Mouse (Mus musculus): Measurements from ENCODE around the gene Ccdc82.

Gene Ccdc82

DNA sequence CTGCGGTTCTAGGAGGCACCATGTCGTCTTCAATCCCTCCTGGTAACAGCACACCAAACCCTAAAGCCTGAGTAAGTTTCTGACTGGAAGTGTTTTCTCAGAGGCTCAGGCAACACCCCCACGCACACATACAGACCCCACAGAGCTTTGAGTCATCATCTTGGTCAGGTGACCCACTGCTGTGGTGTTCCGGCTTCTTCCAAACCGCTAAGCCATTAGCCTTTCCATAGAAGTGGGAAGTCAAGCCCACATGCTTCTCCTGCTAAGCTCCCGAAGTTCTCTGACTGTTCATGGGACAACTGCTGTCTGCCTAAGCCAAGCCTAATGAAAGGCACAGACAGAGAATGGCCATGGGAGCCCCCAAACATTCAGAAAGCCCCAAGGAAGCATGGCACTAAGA, 52.4 kb downstream of the Ccdc82 start:
- DNase-seq (ENCODE audit: low spot score) = no peak

DNA sequence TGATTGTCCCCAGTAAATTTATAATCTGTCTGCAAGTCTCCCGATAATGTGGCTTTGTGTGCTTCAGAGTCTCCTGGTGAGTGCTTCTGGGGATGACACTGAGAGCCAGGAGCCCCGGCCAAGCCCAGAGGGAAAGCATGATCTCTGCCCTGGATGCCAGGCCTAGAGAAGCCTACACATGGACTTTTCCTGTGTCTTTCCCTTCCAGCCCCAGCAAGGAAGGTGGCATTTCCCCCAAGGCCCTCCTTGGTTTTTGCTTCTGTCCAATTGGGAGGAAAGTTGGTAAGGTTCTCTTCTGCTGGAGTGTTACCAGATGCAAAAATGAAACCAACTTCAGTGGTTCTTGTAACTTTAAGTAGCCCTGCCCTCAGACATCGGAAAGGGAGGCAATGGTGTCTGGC, 53.3 kb downstream of the Ccdc82 start:
- DNase-seq (ENCODE audit: low spot score) = no peak

DNA sequence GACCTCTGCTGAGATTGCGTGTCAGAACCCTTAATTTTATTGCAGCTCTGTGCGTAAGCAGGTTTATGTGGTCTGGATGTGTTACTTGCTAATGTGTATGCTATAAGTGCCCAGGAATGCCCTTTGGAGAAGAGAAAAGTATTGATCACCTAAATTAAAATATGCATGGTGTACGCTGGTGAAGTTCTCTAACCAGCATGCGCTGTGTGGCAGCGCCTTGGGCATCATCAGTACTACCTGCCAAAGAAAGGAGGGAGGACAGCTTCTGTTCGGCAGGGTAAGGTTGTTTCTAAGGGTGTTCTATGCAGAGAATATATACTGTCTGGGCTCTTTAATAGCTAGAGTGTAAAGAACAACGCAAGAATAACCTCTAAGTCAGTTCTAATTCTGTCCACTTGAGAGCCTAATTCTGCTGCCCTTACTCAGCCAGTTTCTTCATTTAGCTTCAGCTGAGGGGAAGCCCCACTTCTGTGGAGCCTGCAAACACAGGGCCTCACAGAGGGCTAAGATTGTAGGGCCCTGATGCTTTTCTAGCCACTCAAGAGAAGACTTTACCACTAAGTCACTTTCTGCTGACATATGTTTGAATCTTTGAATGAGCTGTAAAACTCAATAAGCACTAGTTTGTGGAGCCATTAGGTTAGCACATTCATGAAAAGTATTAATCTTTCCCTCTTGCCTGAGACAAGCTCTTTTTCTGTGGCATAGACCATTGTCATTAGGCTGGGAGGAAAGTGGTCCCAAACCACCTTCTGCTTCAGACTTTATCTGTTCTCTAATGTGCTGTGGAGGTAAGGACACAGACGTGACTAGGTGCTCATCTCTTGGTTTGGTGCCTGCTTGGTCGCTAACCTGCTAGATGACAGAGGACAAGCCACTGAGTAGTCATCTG, 54.4 kb downstream of the Ccdc82 start:
- no peak for DNase-seq (ENCODE audit: low spot score)

DNA sequence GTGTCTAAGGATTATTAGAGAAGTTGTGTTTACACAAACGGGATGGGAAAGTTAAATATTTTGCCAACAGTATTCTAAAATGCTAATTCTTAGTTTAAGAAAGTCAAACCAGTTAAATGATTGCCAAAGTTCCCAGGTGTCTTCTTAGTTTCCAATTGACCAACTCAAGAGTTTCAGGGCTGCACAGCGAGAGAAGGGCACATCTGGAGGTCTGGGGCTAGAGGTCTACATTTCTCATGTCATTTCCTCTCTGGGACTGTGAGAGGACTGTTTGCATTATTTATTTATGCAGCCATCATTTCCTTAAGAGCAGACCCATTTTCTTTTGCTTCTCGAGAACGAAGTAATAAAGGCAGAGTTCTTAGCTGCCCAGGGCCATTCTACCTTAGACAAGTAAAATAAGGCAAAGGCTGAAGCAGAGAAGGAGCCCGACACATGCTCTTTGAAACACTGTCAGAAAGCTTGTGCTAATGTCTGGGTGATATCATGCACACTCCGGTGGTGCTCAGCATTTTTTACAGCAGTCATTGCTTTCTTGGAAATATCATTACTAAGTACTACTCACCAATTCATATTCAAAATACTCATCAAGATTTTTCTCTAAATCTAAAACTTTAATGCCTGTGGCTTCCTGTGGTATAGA, 55.5 kb downstream of the Ccdc82 start:
- DNase-seq (ENCODE audit: low spot score) = no peak

DNA sequence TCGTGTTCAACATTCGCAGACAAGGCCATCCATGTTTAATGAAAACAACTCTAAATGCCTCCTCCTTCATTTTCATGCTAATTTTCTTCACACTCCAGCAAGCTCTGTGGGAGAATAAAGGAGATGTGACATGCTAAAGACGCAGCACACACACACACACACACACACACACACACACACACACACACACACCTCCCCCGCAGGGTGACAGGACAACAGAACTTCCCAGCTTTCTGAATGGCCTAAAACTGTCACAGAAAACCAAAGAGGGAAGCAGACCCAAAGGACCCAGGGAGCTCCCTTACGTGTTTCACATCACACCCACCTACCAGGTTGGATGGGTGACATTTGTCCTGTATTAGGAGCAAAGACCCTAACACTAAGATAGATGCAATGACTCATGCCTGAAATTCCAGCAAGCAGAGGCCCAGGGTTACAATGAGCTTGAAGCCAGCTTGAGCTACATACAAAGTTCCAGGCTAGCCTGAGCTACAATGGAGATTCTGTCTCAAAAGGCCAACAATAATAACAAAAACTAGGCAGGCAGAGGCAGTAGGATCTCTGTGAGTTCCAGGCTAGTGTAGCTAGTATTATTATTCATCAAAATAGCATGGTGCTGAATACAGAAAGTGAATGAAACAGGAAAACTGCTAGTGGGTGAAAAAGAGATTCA, 56.5 kb downstream of the Ccdc82 start:
- DNase-seq (ENCODE audit: low spot score) = no peak

DNA sequence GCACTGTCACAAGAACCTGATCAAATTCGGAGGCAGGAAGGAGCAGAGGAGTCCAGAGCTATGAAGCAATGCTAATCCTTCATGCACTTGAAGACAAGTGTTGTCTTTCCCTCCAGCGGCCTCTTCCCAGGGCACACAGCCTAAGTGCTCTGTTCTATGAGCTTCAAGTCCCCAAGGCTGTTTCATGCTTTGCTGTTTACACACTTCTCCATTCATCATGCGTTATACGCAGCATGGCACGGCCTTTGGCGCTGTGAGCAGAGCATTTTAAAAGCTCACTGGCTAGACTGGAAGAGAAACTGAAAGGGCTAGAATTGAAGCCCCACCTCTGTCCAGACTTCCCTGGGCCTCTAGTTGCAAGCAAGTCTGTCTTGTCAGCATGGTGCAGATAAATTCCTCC, 57.2 kb downstream of the Ccdc82 start:
- no peak for DNase-seq (ENCODE audit: low spot score)

DNA sequence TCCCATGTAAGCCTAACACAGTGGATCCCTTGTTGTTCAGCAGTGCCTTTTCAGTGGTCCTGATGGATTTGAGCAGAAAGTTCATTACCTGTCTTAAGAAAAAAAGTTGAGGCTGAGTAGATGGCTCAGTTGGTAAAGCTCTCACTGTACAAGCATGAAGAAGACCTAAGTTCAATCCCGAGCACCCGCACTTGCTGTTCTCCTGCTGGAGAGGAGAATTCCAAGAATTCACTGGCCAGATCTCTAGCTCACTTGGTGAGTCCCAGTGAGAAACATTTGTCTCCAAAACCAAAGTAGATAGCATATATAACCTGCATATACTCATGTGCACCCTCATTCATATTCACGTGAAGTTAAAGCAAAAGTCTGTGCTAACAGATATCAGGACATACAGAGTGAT, 59.7 kb downstream of the Ccdc82 start:
- DNase-seq (ENCODE audit: low spot score) = no peak

DNA sequence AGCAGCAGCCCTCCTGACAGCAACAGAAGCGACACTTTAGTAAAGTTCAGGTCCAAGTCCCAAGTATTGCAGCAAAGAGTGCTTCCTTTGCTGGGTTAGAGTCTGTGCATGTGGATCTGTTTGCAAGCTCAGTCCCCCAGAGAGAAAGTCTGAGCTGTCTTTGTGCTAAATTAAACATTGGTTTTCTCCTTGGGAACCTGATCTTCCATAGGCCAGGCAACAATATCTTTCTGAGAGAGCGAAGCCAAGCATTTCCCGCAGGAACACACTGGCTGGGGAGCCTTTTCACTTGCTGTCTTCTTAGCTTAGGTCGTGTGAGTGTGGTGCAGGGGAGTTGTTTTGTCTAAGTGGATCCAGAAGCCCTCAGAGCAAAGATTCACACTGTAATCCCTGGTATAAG, 60.5 kb downstream of the Ccdc82 start:
- DNase-seq (ENCODE audit: low spot score) = no peak

DNA sequence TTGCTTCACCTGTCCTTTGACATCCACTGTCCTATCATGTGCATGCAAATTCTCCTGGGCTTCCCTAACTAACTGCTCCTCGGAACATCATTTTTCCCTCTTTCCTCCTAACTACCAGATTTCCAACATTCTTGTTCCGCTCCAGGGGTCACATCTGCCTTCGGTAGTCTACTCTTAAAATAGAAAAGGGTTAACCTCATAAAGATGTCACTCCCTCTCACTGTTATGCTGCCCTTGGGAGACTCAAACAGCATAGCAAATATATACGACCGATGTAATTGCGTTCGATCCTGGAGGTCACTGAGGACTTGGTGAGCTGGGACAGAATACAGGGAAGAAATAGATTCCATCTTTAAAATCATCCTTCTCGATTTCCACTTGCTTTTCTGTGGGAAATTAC, 62.0 kb downstream of the Ccdc82 start:
- no peak for DNase-seq (ENCODE audit: low spot score)

DNA sequence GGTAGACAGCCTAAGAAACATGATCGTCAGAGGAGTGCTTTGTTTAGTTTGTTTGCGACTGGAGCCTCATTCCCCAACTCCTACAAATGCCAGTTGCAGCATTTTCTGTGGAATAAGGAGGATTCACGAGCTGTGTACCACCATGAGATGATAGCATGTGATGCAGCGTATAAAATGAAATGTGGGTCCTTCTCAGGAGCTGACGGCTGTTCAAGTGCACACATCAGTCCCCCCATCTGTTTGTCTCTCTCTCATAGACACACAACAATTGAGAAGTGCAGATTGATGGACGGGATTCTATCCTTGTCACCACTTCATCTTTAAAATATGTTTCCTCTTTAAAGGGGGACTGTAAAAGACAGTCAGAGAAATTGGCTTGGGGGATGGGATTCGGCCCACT, 63.1 kb downstream of the Ccdc82 start:
- DNase-seq (ENCODE audit: low spot score) = no peak

DNA sequence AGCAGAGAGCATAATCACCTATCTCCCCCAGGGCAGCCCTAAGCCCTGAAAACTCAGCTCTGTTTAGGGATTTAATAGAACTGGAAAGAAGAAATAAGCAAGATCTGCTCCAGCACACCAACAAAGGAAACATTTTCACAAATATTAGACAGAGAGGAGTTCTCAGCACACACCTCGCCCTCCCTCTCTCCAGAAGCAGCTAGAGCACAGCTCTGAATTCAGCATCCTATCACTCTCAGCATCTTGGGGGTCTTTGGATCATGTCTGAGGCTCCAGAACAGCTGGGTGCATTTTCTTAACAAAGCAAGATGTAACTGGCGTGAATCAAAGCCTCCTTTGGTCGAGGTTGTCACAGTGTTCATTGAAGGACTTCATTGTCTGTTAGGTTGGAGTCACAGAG, 63.5 kb downstream of the Ccdc82 start:
- DNase-seq (ENCODE audit: low spot score) = no peak

DNA sequence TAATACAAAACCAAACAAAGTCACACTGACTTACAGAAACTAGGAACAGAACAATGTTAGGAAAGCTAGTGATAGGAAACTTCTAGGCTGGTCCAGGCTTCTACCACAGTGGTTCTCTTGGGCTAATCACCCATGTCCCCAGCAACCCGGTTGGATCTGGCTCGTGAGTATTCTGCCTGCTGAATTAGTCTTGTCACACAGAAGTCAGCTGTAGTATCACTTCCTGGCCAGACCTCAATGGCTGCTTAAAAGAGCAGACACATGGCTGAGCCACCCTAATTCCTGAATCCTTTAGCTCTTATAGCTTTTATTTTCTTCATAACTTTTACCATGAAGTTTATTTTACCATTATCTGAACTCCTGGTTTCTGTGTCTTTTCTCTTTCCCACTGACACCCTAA, 64.3 kb downstream of the Ccdc82 start:
- no peak for DNase-seq (ENCODE audit: low spot score)

DNA sequence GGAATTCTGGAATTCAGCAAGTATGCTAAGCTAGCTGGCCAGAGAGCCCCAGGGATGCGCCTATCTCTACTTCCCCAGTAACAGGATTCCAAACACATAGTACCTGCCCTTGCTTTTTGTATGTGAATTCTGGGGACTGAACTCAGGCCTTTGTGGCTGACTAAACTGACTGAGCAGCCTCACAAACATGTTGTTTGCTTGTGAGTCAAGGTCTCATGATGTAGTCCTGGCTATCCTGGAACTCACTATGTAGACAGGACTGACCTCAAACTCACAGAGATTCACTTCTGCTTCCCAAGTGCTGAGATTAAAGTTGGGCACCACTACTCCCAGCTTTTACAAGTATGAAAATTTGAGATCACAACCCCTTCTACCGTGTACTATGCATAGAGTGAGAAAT, 67.2 kb downstream of the Ccdc82 start:
- DNase-seq (ENCODE audit: low spot score) = no peak

DNA sequence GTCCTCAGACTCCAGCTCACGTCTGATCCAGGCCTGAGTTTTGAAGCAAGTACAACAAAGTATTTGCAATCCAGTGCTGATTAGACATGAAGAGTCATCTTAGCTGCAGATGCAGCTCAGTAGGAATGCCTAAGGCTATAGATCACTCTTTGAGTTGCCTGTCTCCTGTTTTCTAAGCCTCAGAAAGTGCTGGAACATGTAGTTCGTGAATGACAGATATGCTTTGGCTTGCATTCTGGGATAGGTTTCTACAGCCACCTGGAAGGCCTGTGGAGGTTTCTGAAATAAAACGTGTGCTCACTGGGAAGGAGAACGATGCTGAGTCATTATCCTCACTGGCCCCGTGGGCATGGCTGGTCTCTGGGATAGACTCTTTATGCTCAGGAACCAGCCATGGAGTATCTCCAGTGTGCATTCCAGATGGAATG, 67.8 kb downstream of the Ccdc82 start:
- DNase-seq (ENCODE audit: low spot score) = no peak

DNA sequence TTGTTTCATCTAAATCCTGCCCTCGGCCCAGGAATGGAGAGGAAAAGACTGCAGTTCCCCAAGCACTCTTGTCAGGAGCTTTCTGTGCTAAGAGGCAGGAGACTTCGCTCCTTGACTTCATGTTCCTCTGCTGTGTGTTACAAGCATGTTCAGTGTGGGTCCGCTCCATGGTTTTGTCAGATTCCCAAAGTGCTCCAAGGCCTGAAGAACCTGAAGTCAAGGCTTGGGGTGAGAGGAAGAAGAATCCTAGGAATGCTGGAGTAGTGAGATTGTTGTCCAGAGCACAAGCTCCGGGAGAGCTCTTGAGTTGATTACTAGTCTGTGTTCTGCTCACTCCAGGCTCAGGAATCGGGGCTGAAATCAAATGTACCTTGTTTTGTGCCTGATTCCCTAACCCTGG, 68.6 kb downstream of the Ccdc82 start:
- DNase-seq (ENCODE audit: low spot score) = no peak

DNA sequence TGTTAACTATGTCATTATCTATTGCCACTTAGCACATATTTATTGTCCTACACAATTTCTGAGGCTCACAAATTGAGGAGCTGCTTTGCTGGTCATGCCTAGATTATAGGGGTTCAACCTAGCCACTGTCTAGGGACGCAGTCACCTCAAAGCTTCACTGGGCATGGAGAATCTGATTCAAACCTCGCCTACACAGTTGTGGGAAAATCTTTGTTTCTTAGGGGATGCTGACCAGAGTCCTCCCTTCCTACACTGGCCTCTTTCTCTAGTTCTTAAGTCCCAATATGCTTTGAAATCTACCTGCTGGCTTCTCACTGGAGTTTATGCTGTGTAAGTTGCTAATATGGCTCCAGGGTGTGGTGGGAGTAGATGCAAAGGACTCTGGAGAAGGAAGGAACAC, 72.8 kb downstream of the Ccdc82 start:
- DNase-seq (ENCODE audit: low spot score) = no peak

DNA sequence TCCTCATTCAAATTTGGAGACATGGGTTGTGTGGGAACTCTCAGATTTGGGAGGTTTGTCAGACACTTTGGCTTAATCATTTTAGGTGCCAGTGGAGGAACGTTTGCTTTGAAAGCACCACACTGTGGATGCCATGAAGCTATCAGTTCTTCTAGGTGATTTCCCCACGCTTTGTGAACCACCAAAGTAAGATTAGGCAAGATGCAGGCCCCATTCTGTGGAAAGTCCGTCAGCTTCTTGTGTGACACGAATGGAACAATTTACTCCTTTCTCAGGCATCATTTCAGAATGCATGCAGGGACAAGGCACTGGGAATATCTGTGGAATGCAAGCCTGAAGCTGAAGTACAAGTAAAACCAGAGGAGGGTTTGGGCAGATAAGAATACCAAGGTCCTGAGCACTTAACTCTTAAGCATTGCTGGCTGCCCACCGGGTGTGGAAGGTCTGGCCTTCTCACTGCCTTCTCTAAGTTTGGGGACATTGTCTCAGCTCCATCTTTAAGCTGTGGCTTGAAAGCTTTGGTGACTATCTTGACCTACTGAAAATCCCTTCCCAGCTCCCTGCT, 74.1 kb downstream of the Ccdc82 start:
- DNase-seq (ENCODE audit: low spot score) = no peak

DNA sequence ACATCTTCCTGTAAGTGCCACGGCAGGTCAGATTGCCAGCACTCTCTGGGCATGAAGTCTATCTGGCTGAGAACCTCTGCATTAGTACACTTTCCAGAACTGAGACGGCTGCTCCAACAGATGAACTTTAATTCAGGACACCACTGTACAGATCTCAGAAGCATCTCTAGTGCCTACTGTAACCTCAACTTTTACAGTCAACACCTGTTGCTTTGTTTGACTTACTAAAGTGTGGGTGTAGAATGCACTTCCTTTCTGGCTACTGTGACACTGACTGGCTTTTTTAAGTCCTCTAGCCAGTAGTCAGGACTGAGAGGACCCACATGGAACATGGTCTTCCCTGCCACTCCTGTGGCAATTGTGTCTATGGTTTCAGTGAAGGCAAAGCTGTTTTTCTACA, 76.3 kb downstream of the Ccdc82 start:
- DNase-seq (ENCODE audit: low spot score) = no peak

DNA sequence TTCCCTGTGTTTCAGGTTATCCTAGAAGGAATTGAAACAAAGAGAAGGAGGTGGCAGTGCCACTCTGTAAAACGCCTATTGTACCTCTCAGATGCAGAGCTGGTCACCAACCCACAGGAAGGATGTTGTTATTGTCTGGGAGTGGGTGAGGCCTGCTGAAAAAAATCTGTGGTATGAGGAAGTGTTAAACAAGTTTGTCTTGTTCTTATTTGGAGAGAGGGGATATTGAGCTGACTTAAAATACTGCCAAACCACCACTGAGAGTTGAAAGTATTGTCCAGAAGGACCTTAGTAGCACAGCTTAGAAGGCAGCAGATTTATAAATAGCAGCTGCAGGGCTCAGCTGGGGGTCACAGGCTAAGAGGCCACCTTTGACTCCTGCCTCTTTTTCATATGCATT, 76.9 kb downstream of the Ccdc82 start:
- DNase-seq (ENCODE audit: low spot score) = no peak

Measured in layer of hippocampus, adult 9-10 months (tissue).